Mouse (Mus musculus) T-helper 17 cell (primary cell): ENCODE results near the gene Tmtc4.

Experiments used
- in situ Hi-C, 2 experiments: fragments of 300-600 bp; cut with MboI, MseI; formaldehyde crosslinking; loops; 1 replicate in 1 of 2; 2 replicates in 1 of 2; pipeline ENCODE4 v1.15.1; 2025; ENCODE audit warnings: high pct_unique_total_duplicates in 2 of 2

The Tmtc4 gene

GRCm38 (mm10) chr14:122876163-122876562 is 107.7 kb downstream of the Tmtc4 start:
- in situ Hi-C loops, result loop anchor here in 1 of 2 experiments (10.0 kb wide), 2 partner anchors 371 to 661 kb away; no protein-coding TSS in a partner anchor

GRCm38 (mm10) chr14:122875636-122876035 is 108.2 kb downstream of the Tmtc4 start:
- in situ Hi-C loops, result loop anchor here in 1 of 2 experiments (10.0 kb wide), 2 partner anchors 371 to 661 kb away; no protein-coding TSS in a partner anchor

- in situ Hi-C loops, result loop anchor here in 1 of 2 experiments (10.0 kb wide), 2 partner anchors 370 to 660 kb away; no protein-coding TSS in a partner anchor
Measured at GRCm38 (mm10) chr14:122875056-122875455, 108.8 kb downstream of the Tmtc4 start.

- in situ Hi-C loops, result loop anchor here in 1 of 2 experiments (10.0 kb wide), 2 partner anchors 368 to 658 kb away; no protein-coding TSS in a partner anchor
Measured at GRCm38 (mm10) chr14:122872612-122873011, 111.2 kb downstream of the Tmtc4 start.

GRCm38 (mm10) chr14:122871841-122872580 is 111.8 kb downstream of the Tmtc4 start:
- in situ Hi-C loops, result loop anchor here in 1 of 2 experiments (10.0 kb wide), 2 partner anchors 367 to 657 kb away; no protein-coding TSS in a partner anchor

GRCm38 (mm10) chr14:122869831-122870230 is 114.0 kb downstream of the Tmtc4 start:
- in situ Hi-C loops, result loop anchor here (10.0 kb wide), 3 partner anchors 365 to 665 kb away; no protein-coding TSS in a partner anchor
